Mouse (Mus musculus) cerebellum, adult 11-12 months (tissue): ENCODE data around the gene Cacna1d.

Experiments
- DNase-seq: peaks from one replicate; pipeline ENCODE4 v3.0.0; 2022

The Cacna1d gene

DNA sequence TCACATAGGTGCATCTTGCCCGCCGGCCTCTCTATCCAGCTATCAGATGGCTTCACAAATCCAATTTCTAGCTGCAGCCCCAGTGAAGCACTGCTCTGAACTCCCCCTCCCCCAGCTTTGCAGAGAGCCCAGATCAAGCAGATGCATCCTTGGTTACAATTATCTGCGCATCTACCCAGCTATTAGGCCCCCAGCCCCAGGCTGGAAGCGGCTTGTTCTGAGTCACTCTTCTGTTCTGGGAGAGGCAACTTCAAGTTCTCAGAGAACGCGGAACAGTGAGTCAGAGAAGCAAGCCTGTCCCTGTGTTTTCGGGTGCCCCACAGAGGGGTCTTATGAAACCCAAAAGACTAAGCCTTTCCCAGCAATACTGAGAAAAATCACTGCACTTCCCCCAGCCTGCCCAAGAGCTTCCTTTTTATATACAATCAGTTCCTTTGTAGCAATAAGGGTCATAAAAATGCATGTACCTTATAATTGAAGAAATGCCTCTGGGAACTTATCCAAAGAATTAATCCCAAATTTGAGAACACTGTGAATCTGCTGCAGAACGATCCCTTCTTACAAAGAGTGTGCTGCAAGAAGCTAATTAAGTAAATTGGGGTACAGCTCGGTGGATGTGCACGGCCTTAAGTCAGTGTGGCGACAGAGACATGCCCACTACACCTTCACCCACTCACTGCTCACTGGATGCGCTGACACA, 235.4 kb downstream of the Cacna1d start:
- DNase-seq, result peak; percentile 2

GRCm38 (mm10) chr14:30254776-30255175, 236.5 kb downstream of the Cacna1d start:
- no peak for DNase-seq

DNA sequence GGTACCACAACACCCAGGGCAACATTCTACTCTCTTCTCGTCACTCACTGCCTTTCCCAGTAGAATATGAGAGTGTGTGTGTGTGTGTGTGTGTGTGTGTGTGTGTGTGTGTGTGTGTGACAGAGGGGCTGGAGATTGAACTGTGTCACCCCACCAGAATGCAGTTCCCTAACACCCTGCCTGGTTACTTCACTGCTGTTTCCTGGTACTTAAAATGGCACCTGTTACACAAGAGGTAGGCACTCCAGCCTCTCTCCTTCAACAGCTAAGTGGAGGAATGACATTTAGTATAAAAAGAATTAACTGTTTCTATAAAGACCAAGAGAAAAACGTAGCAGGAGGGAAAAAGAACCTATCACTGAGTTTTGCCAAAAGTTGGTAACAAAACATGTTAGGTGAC, 238.4 kb downstream of the Cacna1d start:
- DNase-seq, result no peak

DNA sequence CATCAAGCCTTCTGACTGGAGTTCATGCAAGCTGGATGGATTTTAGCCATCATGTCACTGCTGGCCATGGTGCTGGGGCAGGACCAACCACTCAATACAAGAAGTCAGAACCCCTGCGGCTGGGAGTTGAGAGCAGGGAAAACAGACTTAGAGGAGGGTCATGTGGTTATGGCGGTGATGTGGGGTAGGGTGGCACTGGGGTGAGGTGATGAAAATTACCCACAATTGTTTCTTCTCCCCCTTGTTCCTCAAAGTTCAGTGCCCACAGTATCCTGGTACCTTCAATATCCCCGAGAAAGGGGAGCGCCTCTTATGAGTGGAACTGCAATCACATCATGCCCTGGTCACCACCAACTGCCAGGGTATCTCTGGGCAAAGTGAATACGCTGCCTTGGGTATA, 239.9 kb downstream of the Cacna1d start:
- DNase-seq, result peak; percentile 1

- peak; percentile 4 for DNase-seq
These were observed 241.7 kb downstream of the Cacna1d start for GRCm38 (mm10) chr14:30249591-30249990.

DNA sequence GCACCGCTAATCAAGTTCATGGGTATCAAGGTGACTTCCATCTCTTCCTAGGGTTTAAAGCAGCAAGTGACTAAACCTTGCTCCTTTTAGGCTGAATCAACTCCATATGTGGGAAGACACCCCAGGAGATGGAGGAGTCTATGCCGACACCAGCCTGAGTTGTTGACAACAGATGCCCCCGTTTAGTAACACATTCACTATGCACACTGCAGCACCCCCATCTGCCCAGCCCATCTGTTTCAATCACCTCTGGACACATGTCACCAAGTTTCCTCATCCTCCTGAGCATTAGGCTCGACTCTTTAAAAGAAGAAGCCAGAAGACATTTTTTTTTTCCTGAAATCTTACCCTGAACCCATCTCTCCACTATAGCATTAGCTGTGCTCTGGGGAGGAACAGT, 242.4 kb downstream of the Cacna1d start:
- peak; percentile 14 for DNase-seq

GRCm38 (mm10) chr14:30248121-30248520, 243.1 kb downstream of the Cacna1d start:
- DNase-seq, result no peak

- no peak for DNase-seq
These were observed 243.6 kb downstream of the Cacna1d start for GRCm38 (mm10) chr14:30247606-30248005.

GRCm38 (mm10) chr14:30244776-30245175, 246.5 kb downstream of the Cacna1d start:
- DNase-seq, result peak; percentile 11

DNA sequence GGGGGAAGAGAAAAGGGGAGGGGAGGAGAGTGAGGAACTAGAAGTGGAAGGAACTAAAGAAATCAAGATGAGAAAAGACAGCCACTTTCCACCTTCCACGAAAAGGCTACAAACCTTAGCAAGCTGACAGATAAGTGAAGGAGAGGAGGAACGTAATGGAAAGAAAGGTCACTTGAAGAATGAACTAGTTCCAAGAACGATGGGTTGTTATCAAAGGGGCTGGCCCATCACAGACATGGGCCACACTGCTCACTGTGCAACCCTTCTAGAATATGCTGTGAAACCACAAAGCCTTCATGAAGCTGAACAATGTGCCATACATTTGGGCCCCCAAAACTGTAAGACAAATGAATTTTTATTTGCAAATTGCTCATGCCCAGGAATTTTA, 248.4 kb downstream of the Cacna1d start:
- DNase-seq, result no peak

- no peak for DNase-seq
These were observed 249.0 kb downstream of the Cacna1d start for GRCm38 (mm10) chr14:30242166-30242817.

- DNase-seq, result no peak
These were observed 250.2 kb downstream of the Cacna1d start for GRCm38 (mm10) chr14:30240916-30241515.

DNA sequence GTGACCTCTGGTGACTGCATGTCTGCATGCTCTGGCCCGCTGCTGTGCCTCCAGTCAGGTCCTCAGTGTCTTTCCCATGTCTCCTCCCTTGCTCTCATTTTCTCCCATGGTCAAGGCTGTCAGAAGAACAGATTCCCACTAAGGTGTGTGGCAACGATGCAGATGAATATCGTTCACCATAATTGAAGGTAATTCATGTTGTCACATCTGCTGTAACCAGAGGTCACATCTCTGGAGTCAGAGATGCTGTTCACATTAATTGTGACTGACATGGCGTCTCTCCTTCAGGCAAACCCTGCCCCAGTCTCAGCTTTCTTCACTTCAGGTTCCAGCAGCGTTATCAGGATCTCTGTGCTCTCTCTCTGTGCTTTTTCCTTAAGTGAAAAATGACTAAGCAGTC, 252.4 kb downstream of the Cacna1d start:
- no peak for DNase-seq

GRCm38 (mm10) chr14:30225161-30225560, 266.1 kb downstream of the Cacna1d start:
- no peak for DNase-seq

DNA sequence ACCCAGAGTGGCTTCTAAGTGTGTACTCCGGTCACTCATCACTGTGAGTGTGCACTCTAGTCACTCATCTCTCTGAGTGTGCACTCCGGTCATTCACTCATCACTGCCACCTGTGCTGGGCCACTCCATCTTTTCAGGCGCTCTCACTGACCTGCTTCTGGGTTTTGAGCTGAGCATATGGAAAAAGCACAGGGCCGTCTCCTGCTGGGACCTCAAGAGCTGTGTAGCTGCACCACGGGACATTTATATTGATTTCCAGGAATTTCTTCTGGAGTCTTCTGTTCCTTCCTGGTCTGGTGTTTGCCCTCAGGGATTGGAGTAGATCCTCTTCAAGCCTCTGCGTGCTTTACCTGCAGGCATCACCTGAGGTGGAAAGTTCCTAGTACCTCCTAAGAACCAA, 269.2 kb downstream of the Cacna1d start:
- peak; percentile 48 for DNase-seq

DNA sequence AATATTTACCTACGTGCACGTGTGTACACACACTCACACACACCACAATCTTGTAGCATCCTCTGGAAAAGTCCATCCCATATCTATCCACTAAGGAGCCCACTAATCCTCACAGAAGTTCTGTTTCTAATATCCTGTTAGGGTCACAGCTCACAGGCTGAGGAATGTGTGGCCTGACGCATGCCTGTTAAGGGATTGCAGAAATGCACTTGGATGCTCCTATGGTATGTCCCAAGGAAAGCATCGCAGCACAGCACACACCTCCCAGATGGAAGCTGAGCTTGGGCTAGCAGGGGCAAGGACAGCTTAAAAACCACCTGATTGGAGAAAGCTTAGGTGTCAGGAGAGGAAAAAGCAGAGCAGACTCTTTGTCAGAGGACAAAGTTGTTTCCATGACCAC, 271.4 kb downstream of the Cacna1d start:
- DNase-seq, result no peak

GRCm38 (mm10) chr14:30218114-30218513, 273.1 kb downstream of the Cacna1d start:
- DNase-seq, result peak; percentile 98

- DNase-seq, result no peak
These were observed 274.1 kb downstream of the Cacna1d start for GRCm38 (mm10) chr14:30217124-30217523.

- DNase-seq, result peak; percentile 73
These were observed 283.1 kb downstream of the Cacna1d start for GRCm38 (mm10) chr14:30208156-30208555.

GRCm38 (mm10) chr14:30205821-30206220, 285.4 kb downstream of the Cacna1d start:
- DNase-seq, result no peak

DNA sequence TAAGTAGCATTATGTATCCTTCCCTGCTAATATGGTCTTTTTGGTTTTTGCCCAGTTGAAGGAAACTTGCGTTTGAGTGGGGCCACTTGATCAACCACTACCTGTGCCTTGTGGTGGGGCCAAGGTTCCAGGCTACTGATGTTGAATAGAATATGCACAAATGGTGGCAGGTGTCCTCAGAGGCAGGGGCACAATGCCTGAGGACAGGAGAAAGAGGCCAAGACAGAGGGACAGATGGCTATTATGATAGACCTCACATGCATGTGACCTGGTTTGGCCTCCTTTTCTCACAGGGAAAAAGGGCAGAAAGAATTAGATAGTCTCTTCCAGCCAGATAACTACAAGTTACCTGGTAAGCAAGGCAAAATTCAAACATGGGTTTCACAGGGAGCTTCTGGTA, 286.7 kb downstream of the Cacna1d start:
- DNase-seq, result peak; percentile 79

GRCm38 (mm10) chr14:30200310-30200709, 290.9 kb downstream of the Cacna1d start:
- DNase-seq, result no peak

GRCm38 (mm10) chr14:30198882-30199281, 292.4 kb downstream of the Cacna1d start:
- no peak for DNase-seq

- no peak for DNase-seq
These were observed 293.1 kb downstream of the Cacna1d start for GRCm38 (mm10) chr14:30198116-30198515.
